Mouse (Mus musculus) cerebellum, adult 8-10 months (tissue): ENCODE data around the gene Il34.
A peak's percentile ranks its signal among the peaks of the same experiment; 100 is the strongest.

Experiments used
- DNase-seq: peaks from one replicate; pipeline ENCODE4 v3.0.0; 2022

Il34 gene

GRCm38 (mm10) chr8:110705391-110706287, 100.1 kb downstream of the Il34 start:
- DNase-seq: peak; percentile 85

GRCm38 (mm10) chr8:110704103-110704502, 101.6 kb downstream of the Il34 start:
- no peak for DNase-seq

GRCm38 (mm10) chr8:110703460-110704061, 102.2 kb downstream of the Il34 start:
- peak; percentile 45 for DNase-seq

GRCm38 (mm10) chr8:110702636-110703459, 102.9 kb downstream of the Il34 start:
- no peak for DNase-seq

- DNase-seq: no peak
Observed at GRCm38 (mm10) chr8:110700561-110700960, 105.2 kb downstream of the Il34 start.

- DNase-seq: no peak
Observed at GRCm38 (mm10) chr8:110699501-110699900, 106.2 kb downstream of the Il34 start.

- no peak for DNase-seq
Observed at GRCm38 (mm10) chr8:110698098-110698497, 107.6 kb downstream of the Il34 start.

GRCm38 (mm10) chr8:110697571-110697970, 108.2 kb downstream of the Il34 start:
- no peak for DNase-seq

GRCm38 (mm10) chr8:110696051-110696450, 109.7 kb downstream of the Il34 start:
- no peak for DNase-seq

GRCm38 (mm10) chr8:110695431-110695830, 110.3 kb downstream of the Il34 start:
- peak; percentile 63 for DNase-seq

- DNase-seq: peak; percentile 52
Observed at GRCm38 (mm10) chr8:110694826-110695225, 110.9 kb downstream of the Il34 start.

GRCm38 (mm10) chr8:110694226-110694625, 111.5 kb downstream of the Il34 start:
- no peak for DNase-seq
